Mouse (Mus musculus): ENCODE measurements at regions not wholly inside any gene's neighbourhood (a gene's known extent, or its start where the extent isn't known, plus 50 kb on each side); places are given as distances from the start of the nearest gene placed in this dataset.

GRCm38 (mm10) chr14:67139152-67139551, 1130.1 kb upstream of the Gulo start:
- WGBS = 75% methylated on average over 5 of the region's 5 CpGs
- Histone ChIP-seq H3K4me1 (peaks cover 47% of the 10 kb centered on the region), H3K27me3 (replicated peaks) (no peaks in the 10 kb centered on the region), H3K4me3 (no peak overlapping the region), H3K27ac (replicated peaks) (no peak overlapping the region), H3K4me2 (no peak overlapping the region), H3K9ac (no peak overlapping the region), H3K36me3 (no peaks in the 10 kb centered on the region), H3K9me3 (no peaks in the 10 kb centered on the region)
- no peak for ATAC-seq (ENCODE audit: extremely low read depth, insufficient number of reproducible peaks, low FRiP score, low TSS enrichment)

GRCm38 (mm10) chr14:67136141-67136498, 1127.1 kb upstream of the Gulo start:
- WGBS = 18% methylated on average over 2 of the region's 2 CpGs
- no peaks in the 10 kb centered on the region for H3K36me3 ChIP-seq
- H3K27me3 ChIP-seq (replicated peaks) = no peaks in the 10 kb centered on the region
- peaks cover 39% of the 10 kb centered on the region for H3K4me1 ChIP-seq
- H3K4me2 ChIP-seq = peak overlapping the region; percentile 57; the same call in 1 of the 2 replicates
- H3K9me3 ChIP-seq = no peaks in the 10 kb centered on the region
- H3K4me3 ChIP-seq = no peak overlapping the region
- no peak overlapping the region for H3K9ac ChIP-seq
- peak overlapping the region; percentile 86 for H3K27ac ChIP-seq (replicated peaks)
- ATAC-seq (ENCODE audit: extremely low read depth, insufficient number of reproducible peaks, low FRiP score, low TSS enrichment) = 0 out of 2 replicates have a peak, but pooled peaks have one; percentile 23

GRCm38 (mm10) chr14:67135221-67136140, 1126.5 kb upstream of the Gulo start:
- peak overlapping the region; percentile 10; the same call in 1 of the 2 replicates for H3K4me3 ChIP-seq
- WGBS = 23% methylated on average over 18 of the region's 18 CpGs
- no peaks in the 10 kb centered on the region for H3K27me3 ChIP-seq (replicated peaks)
- H3K9ac ChIP-seq = peak overlapping the region; percentile 64
- peak overlapping the region; percentile 57 for H3K4me2 ChIP-seq
- peak; percentile 61 for ATAC-seq (ENCODE audit: extremely low read depth, insufficient number of reproducible peaks, low FRiP score, low TSS enrichment)
- no peaks in the 10 kb centered on the region for H3K36me3 ChIP-seq
- peak overlapping the region; percentile 86 for H3K27ac ChIP-seq (replicated peaks)
- H3K4me1 ChIP-seq = peaks cover 39% of the 10 kb centered on the region
- no peaks in the 10 kb centered on the region for H3K9me3 ChIP-seq

DNA sequence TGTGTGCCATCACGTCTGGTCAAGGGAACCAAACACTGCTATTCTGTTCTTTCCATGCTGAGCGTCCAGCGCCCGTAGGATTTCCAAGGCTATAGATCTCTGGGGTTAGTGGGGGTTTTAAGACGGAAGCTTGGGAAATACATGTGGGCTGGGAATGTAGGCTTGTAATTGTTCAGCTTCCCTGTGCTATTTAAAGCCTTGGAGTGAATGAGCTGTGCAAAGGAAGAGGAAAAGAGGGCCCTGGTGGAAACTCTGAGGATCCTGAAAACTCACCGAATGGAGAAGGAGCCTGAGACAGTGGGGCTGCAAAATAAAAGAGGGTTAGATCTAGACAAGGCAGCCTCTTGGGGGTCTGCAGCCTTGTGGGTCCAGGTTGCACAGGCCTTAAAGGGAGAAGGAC, 1124.2 kb upstream of the Gulo start:
- Histone ChIP-seq H3K36me3 (no peaks in the 10 kb centered on the region), H3K9ac (no peak overlapping the region; the same call in 1 of the 2 replicates), H3K4me1 (peaks cover 39% of the 10 kb centered on the region), H3K4me3 (no peak overlapping the region), H3K27me3 (replicated peaks) (no peaks in the 10 kb centered on the region), H3K4me2 (no peak overlapping the region), H3K27ac (replicated peaks) (peak overlapping the region; percentile 78), H3K9me3 (no peaks in the 10 kb centered on the region)
- 52% methylated on average over 6 of the region's 6 CpGs for WGBS
- no peak for ATAC-seq (ENCODE audit: extremely low read depth, insufficient number of reproducible peaks, low FRiP score, low TSS enrichment)

DNA sequence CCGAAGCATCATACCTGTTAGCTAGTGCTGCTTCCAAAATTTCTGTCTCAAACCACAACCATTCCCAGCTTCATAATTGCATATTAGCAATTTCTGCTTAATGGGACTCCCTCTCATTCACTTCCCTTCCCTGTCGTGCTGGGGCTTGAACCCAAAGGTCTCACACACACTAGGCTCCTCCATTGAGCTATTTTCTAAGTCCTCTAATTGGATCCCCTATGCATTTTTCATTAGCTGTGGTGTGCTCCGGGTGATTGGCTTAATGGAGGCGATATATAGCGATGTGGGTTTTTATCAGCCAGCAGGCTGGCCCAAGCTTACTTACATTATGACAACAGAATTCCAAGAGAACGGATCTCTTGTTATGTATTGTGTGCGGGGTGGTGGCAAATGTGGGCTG, 1118.1 kb upstream of the Gulo start:
- no peaks in the 10 kb centered on the region for H3K27me3 ChIP-seq (replicated peaks)
- H3K4me3 ChIP-seq = no peak overlapping the region
- H3K27ac ChIP-seq (replicated peaks) = no peak overlapping the region
- no peak for ATAC-seq (ENCODE audit: extremely low read depth, insufficient number of reproducible peaks, low FRiP score, low TSS enrichment)
- WGBS = 79% methylated on average over 7 of the region's 7 CpGs
- 0 out of 2 replicates have a peak, but pooled peaks cover 4% of the 10 kb centered on the region for H3K4me1 ChIP-seq
- no peaks in the 10 kb centered on the region for H3K36me3 ChIP-seq
- H3K9me3 ChIP-seq = no peaks in the 10 kb centered on the region
- no peak overlapping the region for H3K4me2 ChIP-seq
- H3K9ac ChIP-seq = no peak overlapping the region

GRCm38 (mm10) chr14:67126254-67126653, 1117.2 kb upstream of the Gulo start:
- H3K27me3 ChIP-seq (replicated peaks) = no peaks in the 10 kb centered on the region
- H3K4me3 ChIP-seq = no peak overlapping the region
- no peaks in the 10 kb centered on the region for H3K9me3 ChIP-seq
- H3K4me1 ChIP-seq = 0 out of 2 replicates have a peak, but pooled peaks cover 4% of the 10 kb centered on the region
- H3K9ac ChIP-seq = no peak overlapping the region
- no peak overlapping the region for H3K27ac ChIP-seq (replicated peaks)
- H3K4me2 ChIP-seq = no peak overlapping the region
- no peak for ATAC-seq (ENCODE audit: extremely low read depth, insufficient number of reproducible peaks, low FRiP score, low TSS enrichment)
- no peaks in the 10 kb centered on the region for H3K36me3 ChIP-seq
- 61% methylated on average over 6 of the region's 6 CpGs for WGBS

DNA sequence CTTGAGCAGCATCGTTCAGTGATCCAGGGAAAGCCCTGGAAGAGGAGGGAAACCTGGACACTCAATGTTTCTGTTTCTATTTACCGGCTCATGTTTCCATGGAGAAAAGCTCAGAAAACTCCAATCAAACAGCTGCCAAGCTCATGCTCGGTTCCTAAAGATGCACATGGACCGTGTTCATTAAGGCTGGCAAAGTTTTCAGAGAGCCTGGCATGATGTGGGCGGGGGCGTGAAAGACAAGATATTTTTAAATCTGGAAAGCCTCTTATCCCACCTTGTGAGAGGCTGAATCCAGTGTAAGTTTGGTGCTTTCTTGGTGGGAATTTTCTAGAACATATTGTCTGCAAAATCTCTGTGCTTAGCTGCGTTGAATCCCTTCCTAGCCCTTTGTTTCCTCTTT, 1114.3 kb upstream of the Gulo start:
- no peak for ATAC-seq (ENCODE audit: extremely low read depth, insufficient number of reproducible peaks, low FRiP score, low TSS enrichment)
- H3K4me2 ChIP-seq = no peak overlapping the region
- no peak overlapping the region for H3K27ac ChIP-seq (replicated peaks)
- no peaks in the 10 kb centered on the region for H3K9me3 ChIP-seq
- no peak overlapping the region for H3K9ac ChIP-seq
- H3K4me1 ChIP-seq = 0 out of 2 replicates have a peak, but pooled peaks cover 4% of the 10 kb centered on the region
- WGBS = 68% methylated on average over 7 of the region's 7 CpGs
- H3K4me3 ChIP-seq = no peak overlapping the region
- peaks cover 4% of the 10 kb centered on the region for H3K27me3 ChIP-seq (replicated peaks)
- no peaks in the 10 kb centered on the region for H3K36me3 ChIP-seq

Measured in heart, embryonic 13.5 days (tissue).